Mouse (Mus musculus): Measurements from ENCODE around the gene Vsig10l.

GRCm38 (mm10) chr7:43481191-43481590 lies 18.2 kb downstream of the Vsig10l start:
- TF ChIP-seq CTCF (IDR thresholded peaks at IDR 0.05; ENCODE audit: control insufficient read depth, insufficient read depth, low read length) (no peak), POLR2A (IDR thresholded peaks at IDR 0.05; ENCODE audit: borderline replicate concordance, control insufficient read depth, low read depth, low read length) (no peak)
